21 mouse cellular contexts compared by ENCODE assay signal in genomic region chr7:66532048-66532447, GRCm38 (mm10).
"Had no signal": no experiment of that assay in that cellular context is flagged by ENCODE, and none has a peak within 500 bp of the region (broad histone marks: within the 10 kb centered on the region; RNA-seq: fewer than 3 reads in every experiment).

No protein-coding gene starts in this region.

- H3K36me3 ChIP-seq: limb, embryonic 12.5 days; limb, embryonic 15.5 days; neural tube, embryonic 12.5 days; neural tube, embryonic 15.5 days had no signal

- ATAC-seq: liver, postnatal 0 days; lung, postnatal 0 days had no signal

- H3K27ac ChIP-seq: limb, embryonic 12.5 days; limb, embryonic 15.5 days; liver, embryonic 14.5 days; macrophage; neural tube, embryonic 12.5 days; neural tube, embryonic 15.5 days; stomach, postnatal 0 days had no signal

- H3K4me3 ChIP-seq: limb, embryonic 12.5 days; limb, embryonic 15.5 days; neural tube, embryonic 12.5 days; neural tube, embryonic 15.5 days had no signal

- H3K4me1 ChIP-seq: neural tube, embryonic 15.5 days had no signal

- H3K27me3 ChIP-seq: limb, embryonic 12.5 days; limb, embryonic 15.5 days; neural tube, embryonic 12.5 days; neural tube, embryonic 15.5 days had no signal

- H3K4me2 ChIP-seq: limb, embryonic 12.5 days; limb, embryonic 15.5 days; liver, embryonic 11.5 days; lung, embryonic 14.5 days; neural tube, embryonic 12.5 days; neural tube, embryonic 15.5 days had no signal

- H3K9me3 ChIP-seq: limb, embryonic 12.5 days; limb, embryonic 15.5 days; neural tube, embryonic 12.5 days; neural tube, embryonic 15.5 days had no signal

- DNase-seq: kidney, adult 18-20 months; kidney, adult 9 months; kidney, postnatal 14 days; kidney, postnatal 4 days; liver, postnatal 0 days; lung, embryonic 14.5 days; right cerebral cortex, adult 18-20 months; right cerebral cortex, postnatal 14 days; right cerebral cortex, postnatal 4 days; thymus, adult 2 months; thymus, postnatal 14 days; thymus, postnatal 4 days had no signal

- H3K9ac ChIP-seq: limb, embryonic 12.5 days; limb, embryonic 15.5 days; liver, embryonic 14.5 days; liver, postnatal 0 days; lung, embryonic 14.5 days; neural tube, embryonic 12.5 days; neural tube, embryonic 15.5 days had no signal
